Mouse (Mus musculus) liver, postnatal 0 days (tissue): ENCODE data around the gene Axdnd1. TPM values are rescaled to one million over a fixed set of nuclear protein-coding genes. Genes with fewer than 3 reads are reported as not detected.
"Not testable (repeated sequence)": the region's sequence is repeated elsewhere in the genome, so short reads cannot be mapped to it uniquely, and the experiment has no call there.

Experiments used
- ATAC-seq: fragments of 200-750 bp; cut with Nextera tagmentation; 2 replicates; pipeline ENCODE4 v1.8.0; 2017; ENCODE audit warnings: mild to moderate bottlenecking, moderate library complexity
- DNase-seq: peaks from one replicate; pipeline ENCODE4 v3.0.0-alpha.2; 2016
- H3K27ac ChIP-seq: fragments of 300-500 bp; sonication (generic); 2 replicates; pipeline ENCODE4 v1.5.1; 2014; ENCODE audit warnings: antibody characterized with exemption, moderate library complexity, mild to moderate bottlenecking, low read depth
- H3K27me3 ChIP-seq: fragments of 300-500 bp; sonication (generic); 2 replicates; pipeline ENCODE4 v1.6.1; 2014; ENCODE audit warnings: low read length, control low read depth, mixed read lengths; ENCODE audit not compliant: insufficient read depth
- H3K36me3 ChIP-seq: fragments of 300-500 bp; sonication (generic); replicated peaks from 2 replicates; pipeline ENCODE4 v1.6.1; 2014; ENCODE audit warnings: mild to moderate bottlenecking, control low read depth, low read length, moderate library complexity, mixed read lengths; ENCODE audit not compliant: insufficient read depth
- H3K4me1 ChIP-seq: fragments of 300-500 bp; sonication (generic); 2 replicates; pipeline ENCODE4 v1.6.1; 2014; ENCODE audit warnings: antibody characterized with exemption, mild to moderate bottlenecking, control low read depth; ENCODE audit not compliant: insufficient read depth
- H3K4me2 ChIP-seq: fragments of 300-500 bp; sonication (generic); 2 replicates; pipeline ENCODE4 v1.6.1; 2014; ENCODE audit warnings: low read depth, mild to moderate bottlenecking, low read length, moderate library complexity, mixed read lengths
- H3K4me3 ChIP-seq: fragments of 300-500 bp; sonication (generic); 2 replicates; pipeline ENCODE4 v1.5.1; 2014; ENCODE audit warnings: low read depth, low read length
- H3K9ac ChIP-seq: fragments of 300-500 bp; sonication (generic); replicated peaks from 2 replicates; pipeline ENCODE4 v1.6.1; 2014; ENCODE audit warnings: mild to moderate bottlenecking, moderate library complexity
- H3K9me3 ChIP-seq: fragments of 300-500 bp; sonication (generic); 2 replicates; pipeline ENCODE4 v1.6.1; 2016; ENCODE audit warnings: mild to moderate bottlenecking, control low read depth, low read length, mixed read lengths
- CTCF ChIP-seq: sonication (generic); IDR thresholded peaks from 2 replicates; pipeline ENCODE4 v1.5.1; 2016; ENCODE audit warnings: antibody characterized with exemption, low read depth
- EP300 ChIP-seq: IDR thresholded peaks from 2 replicates; pipeline ENCODE4 v1.6.1; 2016; ENCODE audit warnings: antibody characterized with exemption, low read depth, mild to moderate bottlenecking
- WGBS: fragments of 180-500 bp; shearing (Covaris S2); extraction: QIAGEN DNeasy Blood & Tissue Kit; methylation state at CpG from one replicate; pipeline ENCODE4 v1.1.7; 2014; ENCODE audit not compliant: insufficient replicate concordance; 5-methylcytosine and 5-hydroxymethylcytosine counted together
- polyA plus RNA-seq: library from polyadenylated mRNA; unstranded; fragments of >200 nt; fragmentation: Nextera tagmentation; extraction: Ambion mirVana; gene quantifications from 2 replicates; pipeline ENCODE4 v1.2.1, GENCODE M21; 2015

Axdnd1 gene
- polyA plus RNA-seq, 1 experiment from 2014 or later = not detected

DNA sequence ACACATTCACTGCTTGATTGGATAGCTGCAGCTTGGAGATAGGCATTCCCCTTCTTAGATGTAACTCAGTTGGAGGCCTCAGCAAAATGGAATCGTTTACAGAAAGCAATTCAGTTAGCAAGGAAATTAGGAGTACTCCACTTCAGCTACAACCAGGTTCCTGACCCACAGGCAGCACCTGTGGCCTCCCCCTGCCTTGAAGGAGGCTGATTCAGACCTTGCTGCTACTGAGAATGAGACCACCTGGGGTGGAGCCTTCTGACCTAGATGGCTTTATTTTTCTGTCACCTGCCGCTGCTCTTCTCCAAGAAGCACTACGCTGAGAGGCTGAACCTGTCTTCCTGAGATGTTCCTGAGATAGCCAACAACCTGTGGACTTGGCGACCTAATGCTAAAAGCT lies 12.4 kb downstream of the Axdnd1 start:
- ATAC-seq = no peak
- no peak overlapping the region for H3K9ac ChIP-seq
- WGBS = 64% methylated on average over 4 of the region's 4 CpGs

DNA sequence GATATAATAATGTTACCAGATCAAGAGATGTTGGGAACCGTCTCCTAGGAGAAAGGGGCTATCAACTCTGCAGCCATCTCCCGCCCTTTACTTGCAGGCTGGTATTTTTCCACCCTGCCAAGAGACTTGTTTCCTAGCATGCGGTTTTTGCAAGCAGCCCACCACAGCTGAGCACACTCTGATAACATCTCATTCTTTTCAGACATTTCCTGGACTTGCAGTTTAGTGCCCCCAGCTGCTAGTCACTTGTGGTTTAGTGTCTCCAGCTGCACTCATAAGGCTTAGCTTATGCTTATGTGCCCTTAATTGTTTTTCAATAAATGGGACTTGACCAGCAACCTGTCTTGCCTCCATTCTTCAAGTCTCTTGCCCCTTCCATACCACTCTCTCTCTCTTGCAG lies 13.0 kb downstream of the Axdnd1 start:
- Histone ChIP-seq H3K4me3 (no peak overlapping the region), H3K27me3 (no peaks in the 10 kb centered on the region), H3K9ac (no peak overlapping the region), H3K36me3 (no peaks in the 10 kb centered on the region), H3K27ac (no peak overlapping the region), H3K4me1 (no peaks in the 10 kb centered on the region), H3K9me3 (no peaks in the 10 kb centered on the region), H3K4me2 (no peak overlapping the region)
- DNase-seq (no peak), ATAC-seq (0 out of 2 replicates have a peak, but pooled peaks have one; percentile 19)
- WGBS = 20% methylated on average over 3 of the region's 3 CpGs
- no peak for TF ChIP-seq EP300
- TF ChIP-seq CTCF = no peak

More for the DNA sequence above, 12.4 kb downstream of the Axdnd1 start:
- no peaks in the 10 kb centered on the region for H3K4me1 ChIP-seq
- no peak overlapping the region for H3K27ac ChIP-seq
- no peak for DNase-seq
- TF ChIP-seq CTCF (no peak), EP300 (no peak)
- no peaks in the 10 kb centered on the region for H3K9me3 ChIP-seq
- H3K36me3 ChIP-seq = no peaks in the 10 kb centered on the region
- H3K4me2 ChIP-seq = no peak overlapping the region
- no peaks in the 10 kb centered on the region for H3K27me3 ChIP-seq
- H3K4me3 ChIP-seq = no peak overlapping the region

DNA sequence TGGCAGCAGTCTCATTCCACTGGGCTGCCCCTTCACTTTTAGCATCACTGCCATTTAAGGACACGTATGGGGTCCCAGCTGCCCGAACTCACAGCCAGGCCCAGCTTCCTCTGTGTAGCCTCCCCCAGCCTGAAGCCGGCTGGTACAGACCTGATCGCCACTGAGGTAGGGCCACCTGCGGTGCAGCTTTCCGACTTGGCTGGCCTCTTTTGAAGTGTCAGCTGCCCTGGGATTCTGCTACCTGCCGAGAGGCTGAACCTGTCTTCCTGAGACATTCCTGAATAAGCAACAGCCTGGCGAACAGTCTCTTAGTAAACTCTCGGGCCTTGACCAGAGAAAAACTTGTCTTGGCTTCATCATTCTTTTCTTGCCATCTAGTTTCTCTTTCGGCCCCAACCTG lies 17.7 kb downstream of the Axdnd1 start:
- WGBS = 76% methylated on average over 10 of the region's 10 CpGs
- H3K4me3 ChIP-seq = no peak overlapping the region
- no peak for TF ChIP-seq EP300
- no peak for TF ChIP-seq CTCF
- DNase-seq = no peak
- no peaks in the 10 kb centered on the region for H3K36me3 ChIP-seq
- H3K9me3 ChIP-seq = no peaks in the 10 kb centered on the region
- H3K4me1 ChIP-seq = no peaks in the 10 kb centered on the region
- no peak overlapping the region for H3K4me2 ChIP-seq
- no peak overlapping the region for H3K27ac ChIP-seq
- no peak for ATAC-seq
- no peak overlapping the region for H3K9ac ChIP-seq
- no peaks in the 10 kb centered on the region for H3K27me3 ChIP-seq

DNA sequence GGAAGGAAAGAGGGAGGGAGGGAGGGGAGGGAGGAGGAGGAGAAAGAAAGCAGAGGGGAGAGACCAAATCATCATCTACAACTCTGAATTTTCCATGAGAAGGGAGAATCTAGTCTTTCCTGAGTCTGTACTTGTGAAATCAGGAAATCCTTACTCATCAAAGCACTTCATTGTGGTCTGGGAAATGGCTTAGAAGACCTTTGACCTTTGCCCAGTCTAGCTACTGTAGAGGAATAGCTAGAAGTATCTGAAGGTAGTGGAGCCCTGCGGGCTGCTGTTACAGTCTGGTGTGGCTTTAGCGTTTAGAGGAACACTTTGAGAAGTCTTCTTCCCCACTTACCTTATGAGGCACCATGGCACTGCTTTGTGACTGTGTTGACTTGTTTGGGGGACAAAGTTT lies 18.5 kb downstream of the Axdnd1 start:
- H3K4me1 ChIP-seq = no peaks in the 10 kb centered on the region

DNA sequence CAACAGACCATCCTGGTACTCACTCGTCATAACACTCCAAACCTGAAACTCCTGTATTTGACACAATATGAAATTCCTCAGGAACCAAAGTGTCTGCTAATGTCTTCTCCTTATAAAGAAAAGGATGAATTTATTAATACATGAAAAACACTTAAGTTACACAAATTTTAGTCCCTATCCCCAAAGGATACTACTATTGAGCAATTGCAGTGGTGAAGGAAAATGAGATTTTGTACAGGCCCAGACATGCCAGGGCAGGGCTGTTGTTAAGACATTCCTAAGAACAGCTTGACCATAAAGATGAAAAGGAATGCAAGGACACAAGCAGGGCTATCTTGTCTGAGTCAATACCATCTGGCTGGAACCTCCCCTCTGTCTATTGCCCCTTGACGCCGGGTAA lies 20.8 kb downstream of the Axdnd1 start:
- not testable (repeated sequence) for H3K4me1 ChIP-seq, H3K4me3 ChIP-seq, H3K27me3 ChIP-seq, ATAC-seq, H3K27ac ChIP-seq, H3K9ac ChIP-seq, DNase-seq, H3K36me3 ChIP-seq, H3K9me3 ChIP-seq, H3K4me2 ChIP-seq
- WGBS = 70% methylated on average over 3 of the region's 3 CpGs

More for the DNA sequence above, 18.5 kb downstream of the Axdnd1 start:
- Histone ChIP-seq H3K27ac (no peak overlapping the region), H3K9ac (no peak overlapping the region), H3K27me3 (no peaks in the 10 kb centered on the region), H3K4me3 (no peak overlapping the region), H3K9me3 (no peaks in the 10 kb centered on the region), H3K4me2 (no peak overlapping the region), H3K36me3 (no peaks in the 10 kb centered on the region)
- 54% methylated on average over 2 of the region's 2 CpGs for WGBS
- ATAC-seq (no peak), DNase-seq (no peak)
- no peak for TF ChIP-seq EP300
- TF ChIP-seq CTCF = no peak

DNA sequence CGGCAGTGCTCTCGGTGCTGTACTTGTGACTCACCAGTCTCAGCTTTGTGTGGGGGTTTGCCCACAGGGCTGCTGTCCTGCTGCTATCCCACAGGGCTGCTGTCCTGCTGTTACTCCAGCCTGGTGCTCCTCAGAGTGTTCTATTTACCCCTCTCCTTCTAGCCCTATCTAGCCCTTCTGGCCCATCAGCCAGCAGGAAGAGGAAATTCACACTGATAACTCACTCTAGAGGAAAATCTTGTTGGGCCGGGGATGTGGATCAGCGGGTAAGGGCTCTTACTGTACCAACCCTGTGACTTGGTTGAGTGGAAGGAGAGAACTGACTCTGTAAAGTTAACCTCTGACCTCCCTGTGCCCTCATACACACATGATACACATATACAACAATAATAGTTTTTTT lies 27.8 kb downstream of the Axdnd1 start:
- Histone ChIP-seq H3K4me1 (no peaks in the 10 kb centered on the region), H3K4me2 (no peak overlapping the region), H3K4me3 (no peak overlapping the region), H3K9ac (no peak overlapping the region), H3K27ac (no peak overlapping the region), H3K36me3 (no peaks in the 10 kb centered on the region), H3K27me3 (no peaks in the 10 kb centered on the region), H3K9me3 (no peaks in the 10 kb centered on the region)
- TF ChIP-seq CTCF (no peak), EP300 (no peak)
- WGBS = 46% methylated on average over 4 of the region's 4 CpGs
- ATAC-seq (no peak), DNase-seq (no peak)

DNA sequence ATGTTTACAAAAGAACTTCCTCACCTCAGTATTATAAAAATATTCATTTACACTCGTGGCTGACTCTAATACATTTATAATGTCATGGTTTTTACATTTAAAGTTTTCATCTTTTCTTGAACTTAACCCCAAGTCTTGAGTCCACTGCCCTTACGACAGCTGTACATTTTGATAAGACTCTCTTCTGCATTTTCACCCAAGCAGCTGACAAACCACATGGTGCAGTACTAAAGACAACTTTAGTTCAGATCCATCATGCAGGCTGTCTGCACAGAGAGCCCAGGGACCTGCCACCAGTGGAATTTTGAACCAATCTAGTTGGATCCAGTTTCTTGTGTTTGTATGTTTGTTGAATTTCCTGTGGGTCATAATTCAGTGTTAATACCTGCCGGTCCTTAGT lies 34.1 kb downstream of the Axdnd1 start:
- no peaks in the 10 kb centered on the region for H3K4me1 ChIP-seq
- 36% methylated on average over 3 of the region's 3 CpGs for WGBS
- no peaks in the 10 kb centered on the region for H3K27me3 ChIP-seq
- no peak overlapping the region for H3K9ac ChIP-seq
- H3K36me3 ChIP-seq = no peaks in the 10 kb centered on the region
- H3K4me3 ChIP-seq = no peak overlapping the region
- no peak for DNase-seq
- H3K9me3 ChIP-seq = no peaks in the 10 kb centered on the region
- TF ChIP-seq EP300 = 0 out of 2 replicates have a peak, but pooled peaks have one; percentile 23
- TF ChIP-seq CTCF = no peak
- H3K27ac ChIP-seq = no peak overlapping the region
- peak; percentile 67 for ATAC-seq
- no peak overlapping the region for H3K4me2 ChIP-seq
